Mouse (Mus musculus): ENCODE measurements around the gene Gal3st2.
"Not testable (repeated sequence)": the region's sequence is repeated elsewhere in the genome, so short reads cannot be mapped to it uniquely, and the experiment has no call there.

Gene Gal3st2

DNA sequence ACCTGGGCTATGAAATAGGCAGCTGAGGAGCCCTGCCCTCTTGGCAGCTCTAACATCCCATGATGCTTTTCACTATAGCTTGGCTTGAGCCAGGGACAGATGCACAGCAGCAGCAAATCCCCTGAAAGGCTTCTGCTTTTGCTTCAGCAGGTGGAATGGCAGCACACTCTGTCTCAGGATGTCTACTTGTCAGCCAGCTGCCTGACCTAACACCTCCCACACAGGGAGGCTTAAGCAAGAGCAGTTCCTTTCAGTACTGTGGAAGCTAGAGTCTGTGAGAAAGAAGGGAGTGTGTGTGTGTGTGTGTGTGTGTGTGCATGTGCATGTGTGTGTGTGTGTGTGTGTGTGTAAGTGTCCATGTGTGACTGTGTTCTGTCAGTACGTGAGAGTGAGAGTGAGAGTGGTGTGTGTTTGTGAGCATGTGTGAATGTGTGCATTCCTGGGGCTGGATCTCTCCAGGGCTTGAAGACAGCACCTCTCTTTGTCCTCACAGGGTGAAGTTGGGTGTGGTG is 10.5 kb downstream of the Gal3st2 start:
- not testable (repeated sequence) for DNase-seq

DNA sequence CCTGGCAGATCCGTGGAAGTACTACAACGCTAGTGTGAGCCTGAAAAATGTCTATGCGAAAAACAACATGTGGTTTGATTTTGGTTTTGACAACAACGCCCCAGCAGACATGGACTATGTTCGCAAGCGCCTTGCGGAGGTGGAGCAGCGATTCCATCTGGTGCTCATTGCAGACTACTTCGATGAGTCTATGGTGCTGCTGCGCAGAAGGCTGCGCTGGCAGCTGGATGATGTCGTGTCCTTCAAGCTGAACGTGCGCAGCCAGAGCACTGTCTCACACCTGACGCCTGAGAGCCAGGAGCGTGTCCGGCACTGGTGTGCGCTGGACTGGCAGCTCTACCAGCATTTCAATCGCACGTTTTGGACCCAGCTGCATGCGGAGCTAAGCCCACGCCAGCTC is 13.3 kb downstream of the Gal3st2 start:
- DNase-seq, result not testable (repeated sequence)

DNA sequence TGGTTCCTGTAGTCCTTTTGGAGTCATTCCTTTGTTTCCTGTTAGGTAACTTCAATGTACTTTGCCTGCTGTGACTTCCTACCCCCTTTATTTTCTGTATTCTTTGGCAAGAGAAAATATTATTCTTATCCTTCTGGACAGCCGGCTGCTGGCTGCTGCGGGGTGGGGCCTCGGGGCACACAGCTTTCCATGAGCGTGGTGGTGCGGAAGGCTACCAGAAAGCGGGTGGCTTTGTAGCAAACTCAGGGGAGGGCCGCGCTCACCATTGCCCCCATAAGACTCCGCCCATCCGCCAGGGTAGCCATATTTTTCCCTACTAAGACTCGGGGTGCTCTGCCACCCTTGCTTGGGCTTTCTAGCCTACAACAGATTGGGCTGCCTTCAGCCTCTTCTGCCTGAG is 20.7 kb downstream of the Gal3st2 start:
- DNase-seq, result not testable (repeated sequence)

DNA sequence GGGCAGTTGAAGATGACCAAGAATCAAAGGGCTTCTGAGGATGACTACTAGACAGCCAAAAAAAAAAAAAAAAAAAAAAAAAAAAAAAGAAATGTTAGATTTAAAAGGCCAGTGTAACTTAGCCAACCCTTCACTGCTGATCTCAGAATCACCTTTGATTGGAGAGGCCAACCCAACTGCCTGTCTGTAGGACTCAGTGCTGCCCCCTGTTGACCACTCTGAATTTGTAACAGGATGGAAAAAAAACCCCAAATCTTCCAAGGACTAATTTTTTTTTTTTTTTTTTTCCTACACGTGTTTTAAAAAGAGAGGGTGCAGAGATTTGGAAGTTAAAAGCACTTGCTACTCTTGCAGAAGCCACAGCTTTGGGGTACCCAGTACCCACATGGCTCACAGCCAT is 29.8 kb downstream of the Gal3st2 start:
- DNase-seq, result not testable (repeated sequence)

DNA sequence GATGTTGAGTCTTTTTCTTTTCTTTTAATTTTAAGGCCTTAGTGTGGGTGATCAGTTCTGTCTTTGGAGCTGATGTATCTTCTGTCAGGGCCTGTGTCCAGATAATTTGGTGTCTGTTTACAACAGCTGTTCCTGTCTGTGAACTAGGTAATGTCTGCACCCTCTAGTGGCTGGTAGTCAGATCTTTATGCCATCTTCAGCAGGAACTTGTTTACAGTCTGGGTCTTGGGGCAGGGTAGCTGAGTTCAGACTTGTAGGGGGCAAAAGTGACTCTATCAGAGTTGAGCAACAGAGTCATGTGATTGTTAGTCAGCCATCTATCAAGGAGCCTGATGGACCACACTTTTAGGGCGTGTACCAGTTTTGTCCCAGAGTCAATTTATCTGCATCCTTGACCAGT is 36.3 kb downstream of the Gal3st2 start:
- DNase-seq, result not testable (repeated sequence)

DNA sequence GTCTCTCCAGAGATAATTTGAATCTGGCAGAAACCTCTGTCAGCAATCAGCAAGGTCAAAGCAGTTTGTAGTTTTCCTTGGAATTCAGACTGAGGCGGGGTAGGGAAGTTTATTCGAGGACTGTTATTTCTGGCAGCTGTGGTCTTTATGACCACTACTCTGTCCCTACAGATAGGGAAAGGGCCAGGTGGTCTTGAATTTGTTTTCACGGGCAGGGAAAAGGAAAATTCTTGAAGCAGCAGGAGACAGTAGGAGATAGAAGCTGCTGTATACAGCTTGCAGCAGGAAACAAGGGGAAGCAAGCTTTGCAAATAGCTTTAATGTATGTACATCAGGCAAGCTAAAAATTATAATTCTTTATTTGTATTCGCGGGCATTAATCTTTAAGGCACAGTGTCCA is 40.2 kb downstream of the Gal3st2 start:
- not testable (repeated sequence) for DNase-seq

DNA sequence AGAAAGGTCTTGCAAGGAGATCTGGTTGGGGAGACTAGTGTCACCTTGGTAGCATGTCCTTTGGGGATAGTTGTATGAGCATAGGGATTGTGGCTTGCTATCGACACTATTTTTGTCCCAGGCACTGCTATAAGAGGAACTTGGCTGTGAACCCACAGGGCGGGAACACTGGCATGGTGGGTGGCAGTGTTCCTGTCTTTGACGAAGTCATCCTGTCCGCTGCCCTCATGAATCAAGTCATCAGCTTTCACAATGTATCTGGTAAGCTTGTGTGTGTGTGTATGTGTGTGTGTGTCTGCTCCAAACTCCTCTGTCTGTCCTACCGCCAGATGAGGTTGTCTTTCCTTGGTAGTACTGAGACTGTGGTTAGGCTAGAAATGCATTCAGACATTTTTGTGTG is 45.6 kb downstream of the Gal3st2 start:
- DNase-seq, result not testable (repeated sequence)

DNA sequence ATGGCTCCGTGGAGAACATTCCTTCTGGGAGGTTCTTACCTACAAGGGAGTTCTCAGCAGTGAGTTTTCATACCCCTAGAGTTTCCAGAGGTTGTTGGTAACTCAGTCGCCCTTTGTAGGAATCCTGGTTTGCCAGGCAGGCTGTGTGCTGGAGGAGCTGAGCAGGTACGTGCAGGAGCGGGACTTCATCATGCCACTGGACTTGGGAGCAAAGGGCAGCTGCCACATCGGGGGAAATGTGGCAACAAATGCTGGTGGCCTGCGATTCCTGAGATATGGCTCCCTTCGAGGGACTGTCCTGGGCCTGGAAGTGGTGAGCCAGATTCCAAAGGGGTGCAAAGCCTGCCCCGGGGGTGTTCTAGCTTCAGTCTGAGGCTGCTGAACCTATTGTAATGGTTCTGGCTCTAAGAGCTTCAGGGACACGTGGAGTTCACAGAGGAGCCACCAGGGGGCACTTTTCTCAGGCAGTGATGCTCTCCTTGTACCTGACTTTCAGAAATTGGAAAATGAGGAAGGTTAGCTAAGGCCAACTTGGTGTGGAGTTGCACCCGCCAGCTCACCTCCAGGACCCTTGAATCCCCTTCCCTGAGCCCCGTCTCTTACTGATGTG is 48.0 kb downstream of the Gal3st2 start:
- DNase-seq, result not testable (repeated sequence)

DNA sequence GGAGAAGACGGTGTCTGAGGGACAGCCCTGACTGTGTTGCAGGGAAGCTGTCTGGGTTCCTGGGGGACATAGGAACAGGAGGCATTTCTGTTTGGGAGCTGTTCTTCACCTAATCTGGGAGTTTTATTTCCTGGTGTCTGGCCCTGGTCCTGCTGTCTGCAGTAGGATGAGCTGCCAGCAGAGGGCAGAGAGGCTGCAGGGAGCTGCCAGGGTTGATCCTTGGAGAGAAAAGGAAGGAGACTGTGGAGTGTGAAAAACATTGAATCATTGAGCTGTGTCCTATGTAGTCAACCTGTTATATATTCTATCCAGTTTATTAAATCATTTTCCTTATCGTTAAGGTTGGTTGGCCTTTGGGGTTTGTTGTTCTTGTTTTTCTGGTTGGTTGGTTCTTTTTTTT is 50.8 kb downstream of the Gal3st2 start:
- DNase-seq, result not testable (repeated sequence)

DNA sequence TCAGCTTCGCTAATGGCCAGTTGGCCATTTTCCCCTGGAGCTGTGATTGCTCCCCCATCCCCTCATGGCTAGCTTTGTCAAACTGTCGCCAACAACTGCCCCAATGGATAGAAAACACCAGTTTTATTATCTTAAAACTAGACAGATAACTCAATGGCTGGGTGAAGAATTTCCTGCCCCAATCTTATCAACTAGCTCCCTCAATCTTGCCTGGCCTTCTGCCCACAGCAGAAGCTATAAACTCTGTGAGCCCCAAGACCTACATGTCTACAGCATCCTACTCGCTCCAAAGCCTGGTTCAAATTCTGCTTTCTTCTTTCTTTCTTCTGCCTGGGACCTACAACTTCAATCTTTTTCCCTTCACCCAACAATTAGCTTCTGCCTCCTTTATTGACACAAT is 56.1 kb downstream of the Gal3st2 start:
- not testable (repeated sequence) for DNase-seq

DNA sequence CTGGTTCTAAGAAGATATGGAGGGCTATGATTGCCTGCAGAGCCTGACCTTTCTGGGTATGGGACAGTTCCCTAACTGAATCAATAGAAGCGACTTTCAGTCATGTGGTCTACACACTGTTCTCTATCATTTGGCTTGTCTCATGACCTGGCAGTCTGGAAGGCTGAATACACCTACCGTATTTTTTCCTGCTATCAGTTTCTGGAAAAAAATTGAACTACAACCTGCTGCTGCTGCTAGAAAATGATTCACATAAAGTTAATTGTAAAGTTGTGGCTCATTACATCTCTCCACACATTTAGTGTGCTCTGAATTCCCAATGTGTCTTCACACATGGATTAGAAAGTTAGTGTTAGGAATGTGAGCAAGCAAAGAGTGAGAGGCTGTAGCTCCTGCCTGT is 56.9 kb downstream of the Gal3st2 start, which contains the start of gene Gal3st2b:
Gene Gal3st2b, plus strand, starts transcription at position 301 of the 400 bp plus-strand sequence.
- DNase-seq, result not testable (repeated sequence)

DNA sequence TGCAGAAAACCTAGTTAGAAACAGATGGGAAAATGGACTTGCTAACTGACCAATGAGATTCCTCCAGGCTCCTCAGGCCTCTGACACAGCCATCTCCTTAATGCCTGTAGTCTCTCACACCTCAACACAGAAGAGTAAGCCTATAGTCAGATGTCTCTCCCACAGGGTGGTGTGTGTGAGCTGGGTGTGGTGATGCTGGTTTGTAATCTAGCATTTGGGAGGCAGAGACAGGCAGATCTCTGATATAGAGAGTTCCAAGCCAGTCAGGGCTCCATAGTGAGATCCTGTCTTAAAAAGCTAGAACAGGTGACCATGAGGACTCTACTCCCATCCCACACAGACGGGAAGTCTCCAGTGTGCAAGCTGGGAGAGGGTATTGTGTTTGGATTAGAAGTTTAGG is 57.7 kb downstream of the Gal3st2 start:
- DNase-seq, result not testable (repeated sequence)

DNA sequence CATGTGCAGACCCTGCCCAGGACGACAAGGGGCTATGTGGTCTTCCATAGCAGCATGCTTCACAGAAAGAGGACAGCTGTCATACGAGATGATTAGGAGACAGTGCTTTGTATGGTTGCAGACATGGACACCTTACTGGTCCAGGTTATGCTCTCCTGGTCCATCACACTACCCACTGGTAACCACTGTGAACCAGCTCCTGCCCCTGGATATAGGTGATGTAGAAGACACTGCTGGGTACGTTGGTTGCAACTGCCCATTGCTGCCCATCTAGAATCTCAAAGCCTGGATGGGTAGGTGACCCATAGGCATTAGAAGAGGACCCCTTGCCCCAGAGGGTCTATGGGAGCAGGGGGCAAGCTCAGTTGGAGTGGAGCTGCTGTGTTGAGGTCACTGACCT is 58.2 kb downstream of the Gal3st2 start:
- not testable (repeated sequence) for DNase-seq

DNA sequence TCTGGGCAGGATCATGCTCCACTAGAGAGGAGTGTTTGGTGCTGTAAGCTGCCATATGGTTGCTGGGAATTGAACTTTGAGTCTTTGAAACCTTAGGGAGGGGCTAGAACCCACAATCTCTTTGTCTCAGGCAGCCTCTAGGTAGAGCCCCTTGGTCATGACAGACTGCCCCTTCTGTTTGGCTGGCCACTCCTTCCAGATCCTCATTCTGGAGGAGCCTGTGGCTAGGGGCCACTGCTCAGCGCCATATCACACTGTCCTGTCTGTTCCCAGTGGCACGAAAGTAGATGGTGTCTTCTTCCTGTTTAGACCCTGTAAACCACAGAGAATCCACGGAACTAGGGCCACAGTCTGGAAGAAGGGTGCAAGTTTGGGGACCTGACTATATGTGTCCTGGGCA is 61.5 kb downstream of the Gal3st2 start:
- not testable (repeated sequence) for DNase-seq

DNA sequence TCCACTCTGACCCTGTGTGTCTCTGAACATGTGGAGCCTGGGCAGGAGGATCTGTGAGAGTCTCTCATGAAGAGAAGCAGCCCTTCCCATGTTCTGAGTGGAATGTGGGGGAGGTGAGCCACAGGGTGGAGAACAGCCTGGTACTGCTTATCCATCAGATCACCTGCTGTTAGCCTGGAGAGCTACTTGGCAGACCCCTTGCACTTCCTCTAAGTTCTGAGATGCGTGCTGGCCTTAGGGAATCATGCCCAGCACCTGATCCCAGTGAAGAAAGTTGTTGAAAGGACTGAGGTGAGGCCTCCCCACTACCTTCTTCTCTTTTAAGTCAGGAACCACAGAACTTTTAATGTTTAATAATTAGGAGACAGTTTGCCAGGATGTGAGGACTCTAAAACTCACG is 62.0 kb downstream of the Gal3st2 start:
- not testable (repeated sequence) for DNase-seq
